Mouse (Mus musculus) adrenal gland, postnatal 10 days (tissue): ENCODE measurements at regions not wholly inside any gene's neighbourhood (a gene's known extent, or its start where the extent isn't known, plus 50 kb on each side); places are given as distances from the start of the nearest gene placed in this dataset.
A peak's percentile ranks its signal among the peaks of the same experiment; 100 is the strongest.

Experiments
- DNase-seq: peaks from one replicate; pipeline ENCODE4 v3.0.0; 2021; ENCODE audit warnings: mixed read lengths

DNA sequence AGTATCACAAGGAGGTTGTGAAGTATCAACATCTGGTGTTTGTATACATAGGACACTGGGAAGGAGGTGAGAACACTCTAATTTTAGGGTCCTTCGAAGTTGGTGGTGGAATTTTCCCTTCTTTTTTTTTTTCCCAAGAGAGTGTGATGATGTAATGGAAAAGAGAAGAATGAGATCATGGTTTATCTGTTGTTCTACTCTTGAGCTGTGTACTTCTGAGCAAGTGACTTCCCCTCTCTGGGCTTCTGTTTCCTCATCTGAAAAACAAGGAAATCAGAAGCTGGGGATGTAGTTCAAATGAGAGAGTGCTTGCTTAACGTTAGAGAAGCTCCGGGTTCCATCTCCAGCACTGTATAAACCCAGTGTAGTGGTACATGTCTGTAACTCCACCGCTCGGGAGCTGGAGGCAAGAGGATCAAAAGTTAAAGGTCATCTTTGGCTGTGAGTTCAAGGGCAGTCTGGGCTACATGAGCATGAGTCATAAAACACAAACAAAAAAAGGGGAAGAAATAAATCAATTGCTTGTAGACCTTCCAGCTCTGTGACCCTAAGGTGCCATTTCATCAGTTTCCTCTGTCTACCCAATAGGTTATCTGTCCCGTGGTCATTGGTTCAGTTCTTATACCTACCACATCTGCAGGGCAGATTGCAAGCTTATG, 132.5 kb upstream of the Cxcr4 start:
- no peak for DNase-seq

- DNase-seq = no peak
These were observed 131.8 kb upstream of the Cxcr4 start for GRCm38 (mm10) chr1:128723843-128724242.

- DNase-seq = no peak
These were observed 130.0 kb upstream of the Cxcr4 start for GRCm38 (mm10) chr1:128722061-128722471.

- DNase-seq = no peak
These were observed 122.8 kb upstream of the Cxcr4 start for GRCm38 (mm10) chr1:128714843-128715242.

- DNase-seq = no peak
These were observed 120.8 kb upstream of the Cxcr4 start for GRCm38 (mm10) chr1:128712876-128713275.

DNA sequence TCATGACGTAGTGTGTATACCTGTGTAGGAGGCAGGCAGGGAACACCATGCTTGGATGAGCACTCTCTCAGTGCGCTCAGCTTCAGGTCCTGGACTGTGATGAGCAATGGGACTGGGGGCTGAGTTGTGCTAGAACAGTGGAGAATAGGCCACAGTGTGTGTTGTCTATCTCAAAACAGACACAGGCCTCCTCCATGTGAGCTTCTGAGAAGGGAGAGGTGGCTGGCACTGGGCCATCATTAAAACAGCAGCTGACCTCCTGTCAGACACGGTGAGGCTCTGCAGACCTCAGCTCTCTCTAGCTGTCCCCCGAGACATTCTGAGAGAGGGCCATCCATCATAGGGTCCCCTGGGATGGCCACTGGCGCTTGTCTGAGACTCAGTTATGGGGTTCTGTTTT, 119.0 kb upstream of the Cxcr4 start:
- no peak for DNase-seq

DNA sequence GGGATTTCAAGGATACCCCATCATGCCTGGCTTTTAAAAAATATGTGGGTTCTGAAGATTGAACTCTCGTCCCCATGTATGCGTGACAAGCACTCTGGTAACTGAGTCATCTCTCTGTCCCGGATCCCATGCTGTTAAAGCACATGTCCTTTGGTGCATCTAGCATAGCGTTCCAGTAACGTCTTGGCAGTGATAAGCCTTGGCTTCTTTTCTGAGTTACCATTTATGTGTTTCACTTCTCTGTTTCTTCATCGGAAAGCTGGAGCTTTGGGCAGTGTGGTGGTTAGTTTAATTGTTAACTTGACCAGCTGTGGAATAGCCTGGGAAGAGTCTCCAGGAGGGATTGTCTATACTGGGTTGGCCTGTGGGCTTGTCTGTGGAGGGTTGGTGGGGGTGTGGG, 115.7 kb upstream of the Cxcr4 start:
- no peak for DNase-seq

- no peak for DNase-seq
These were observed 114.1 kb upstream of the Cxcr4 start for GRCm38 (mm10) chr1:128706167-128706566.

DNA sequence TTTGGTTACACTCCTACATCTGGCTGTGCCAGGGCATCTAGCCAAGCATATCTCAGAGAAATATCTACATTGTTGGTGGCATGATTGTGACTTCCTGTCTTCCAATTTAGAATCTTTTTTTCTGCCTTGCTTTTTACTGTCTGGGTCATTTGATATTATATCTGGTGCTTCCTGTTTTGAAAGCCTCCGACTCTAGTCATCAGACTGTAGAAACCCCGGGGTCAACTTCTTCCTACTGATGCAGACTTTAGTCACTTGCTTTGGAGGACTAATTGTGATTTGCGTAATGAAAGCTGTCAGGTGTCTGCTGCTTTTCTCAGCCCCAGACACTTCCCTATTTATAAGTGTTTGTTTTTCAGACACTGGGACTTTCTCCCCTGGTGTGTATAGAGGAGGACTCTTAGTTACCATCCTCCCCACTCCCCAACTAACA, 113.0 kb upstream of the Cxcr4 start:
- DNase-seq = no peak

DNA sequence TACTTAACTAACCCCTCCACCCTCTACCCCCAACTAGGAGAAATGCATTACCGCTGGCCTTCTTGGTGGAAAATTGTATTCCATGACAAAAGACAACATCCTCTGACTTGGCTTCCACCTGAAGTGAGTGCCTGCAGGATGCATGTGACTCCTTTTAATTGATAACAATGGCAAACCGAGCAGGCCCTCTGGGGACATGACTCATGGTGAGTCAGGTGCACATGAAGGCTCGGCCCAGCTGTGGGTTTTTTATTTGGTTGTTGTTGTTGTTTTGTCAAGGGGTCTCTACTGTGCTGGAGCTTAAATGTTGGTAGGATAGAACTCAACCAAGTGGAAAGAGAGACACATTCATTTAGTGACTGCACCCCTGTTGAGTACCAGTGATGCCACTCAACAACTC, 109.2 kb upstream of the Cxcr4 start:
- DNase-seq = no peak

- no peak for DNase-seq
These were observed 105.9 kb upstream of the Cxcr4 start for GRCm38 (mm10) chr1:128697962-128698361.

DNA sequence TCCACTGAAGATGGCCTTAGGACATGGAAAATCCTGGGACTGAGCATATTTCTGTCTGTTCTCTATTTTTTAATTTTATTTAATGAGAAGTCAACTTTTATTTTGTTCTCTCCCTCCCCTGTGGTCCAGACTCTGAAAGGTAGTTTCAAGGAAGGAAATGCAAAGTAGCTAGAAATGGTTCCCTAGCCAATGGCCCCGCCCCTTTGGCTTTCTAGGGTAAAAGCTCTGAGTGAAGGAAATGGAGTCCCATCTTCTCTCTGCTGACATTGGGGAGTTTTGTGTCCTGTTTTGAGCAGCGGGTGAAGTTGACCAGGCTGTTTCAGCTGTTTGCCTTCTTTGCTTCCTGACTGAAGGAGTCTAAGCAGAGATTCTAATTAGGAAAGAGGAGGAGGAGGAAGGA, 103.8 kb upstream of the Cxcr4 start:
- DNase-seq = no peak

DNA sequence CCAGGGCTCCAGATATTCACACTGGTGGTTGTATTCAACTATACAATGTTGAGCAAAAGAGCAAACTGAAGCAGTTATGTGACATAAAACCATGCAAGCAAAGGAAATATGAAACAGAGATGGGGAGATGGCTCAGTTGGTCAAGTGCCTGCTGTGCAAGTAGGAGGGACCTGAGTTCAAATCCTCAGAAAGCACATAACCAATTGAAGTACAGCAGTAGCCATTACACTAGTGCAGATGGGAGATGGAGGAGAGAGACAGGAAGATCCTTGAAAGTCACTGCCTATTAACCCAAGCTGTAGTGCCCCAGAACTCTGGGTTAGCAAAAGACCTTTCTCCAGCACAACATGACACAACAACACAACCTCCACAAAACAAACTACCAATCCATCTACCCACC, 100.7 kb upstream of the Cxcr4 start:
- no peak for DNase-seq

GRCm38 (mm10) chr1:128692313-128692712, 100.2 kb upstream of the Cxcr4 start:
- no peak for DNase-seq

DNA sequence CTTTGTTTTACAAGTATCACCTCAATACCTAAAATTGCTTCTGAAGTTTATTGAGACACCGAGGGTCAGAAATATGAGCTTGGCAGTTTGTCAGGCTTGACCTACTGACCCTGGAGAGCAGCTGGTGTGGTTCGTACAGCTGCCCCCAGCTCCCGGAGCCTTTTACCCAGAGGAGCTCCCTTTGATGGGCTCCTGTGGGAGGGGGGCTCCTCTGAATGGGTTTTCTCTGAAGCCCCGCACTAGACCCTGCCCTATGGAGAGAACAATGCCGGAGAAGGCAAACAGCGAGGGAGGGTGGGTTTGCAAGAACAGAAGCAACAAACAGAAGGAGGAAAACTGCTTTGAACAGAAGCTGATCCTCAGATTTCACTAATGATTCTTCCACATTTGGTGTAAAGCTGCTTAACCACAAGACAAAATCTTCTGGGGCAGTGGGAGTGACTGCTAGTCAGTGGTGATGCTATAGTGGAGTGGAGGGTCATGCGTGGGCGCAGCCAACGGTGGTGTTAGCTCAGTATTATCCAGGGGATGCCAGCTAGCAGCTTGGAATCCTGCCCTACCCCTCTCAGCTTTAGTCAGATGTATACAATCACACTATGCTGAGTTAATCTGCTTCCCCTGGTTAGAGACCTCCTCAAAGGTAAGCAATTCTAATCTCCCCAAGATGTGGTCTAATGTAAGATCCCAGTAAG, 95.3 kb upstream of the Cxcr4 start:
- no peak for DNase-seq

DNA sequence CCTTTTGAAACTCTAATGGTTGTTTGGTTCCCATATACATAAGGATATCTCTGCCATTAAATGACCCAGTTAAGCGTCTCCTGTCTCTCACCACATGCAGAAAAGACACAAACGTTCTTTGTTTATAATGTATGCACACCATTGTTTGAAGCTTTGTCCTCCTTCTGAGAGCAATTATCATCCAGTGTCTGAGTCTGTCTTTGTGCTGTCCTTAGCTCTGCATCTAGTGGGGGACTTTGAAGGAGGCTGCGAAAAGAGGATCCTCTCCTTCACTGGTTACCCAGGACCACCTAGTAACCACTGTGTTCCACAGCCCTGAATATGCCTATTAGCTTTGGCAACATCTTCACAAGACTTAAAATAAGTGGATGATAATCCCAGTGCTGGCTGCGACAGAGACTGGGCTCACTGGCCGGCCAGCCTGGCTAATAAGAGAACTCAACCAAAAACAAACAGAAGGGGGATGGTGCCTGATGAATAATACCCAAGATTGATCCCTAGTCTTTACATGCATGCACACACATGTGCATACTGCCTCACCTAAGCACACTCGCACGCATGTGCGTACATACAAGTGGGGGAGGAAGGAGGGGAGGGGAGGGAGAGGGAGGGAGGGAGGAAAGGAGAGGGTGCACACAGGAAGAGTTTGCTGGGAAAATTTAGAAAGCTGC, 93.5 kb upstream of the Cxcr4 start:
- DNase-seq = no peak

DNA sequence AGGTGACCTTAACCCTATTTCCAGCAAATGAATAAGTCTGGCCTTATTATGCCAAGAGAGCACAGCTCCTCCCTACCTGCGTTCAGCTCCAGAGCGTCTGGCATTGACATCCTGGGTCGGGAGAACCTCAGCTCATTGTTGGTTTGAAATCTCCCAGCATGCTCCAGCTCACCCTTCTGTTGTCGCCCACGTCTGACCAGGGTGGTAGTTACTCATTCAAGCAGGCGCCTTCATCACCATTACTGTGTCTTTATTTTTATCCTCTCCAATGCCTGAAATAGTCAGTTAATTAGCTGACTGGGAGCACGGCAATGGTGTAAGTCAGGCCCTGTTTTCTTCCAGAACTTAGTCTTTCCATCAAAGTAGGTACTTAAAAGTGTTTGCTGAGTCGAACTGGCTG, 90.8 kb upstream of the Cxcr4 start:
- DNase-seq = no peak

DNA sequence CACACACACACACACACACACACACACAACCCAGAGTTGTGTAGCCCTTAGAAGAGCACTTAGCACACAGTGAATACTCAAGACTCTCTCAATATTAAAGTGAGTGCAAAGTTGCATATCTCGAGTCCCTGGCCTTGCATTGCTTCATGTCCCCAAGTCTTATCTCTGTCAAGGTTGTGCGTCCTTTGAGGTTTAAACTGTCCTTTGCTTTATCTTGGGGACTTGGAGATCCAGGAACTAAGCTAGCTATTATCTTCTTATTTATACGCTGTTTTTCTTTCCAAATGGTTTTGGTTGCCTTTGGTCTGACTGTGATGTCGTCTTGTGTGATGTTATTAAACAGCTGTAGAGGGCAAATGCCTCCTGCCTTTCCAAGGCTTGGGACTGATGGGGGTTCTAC, 89.2 kb upstream of the Cxcr4 start:
- no peak for DNase-seq

GRCm38 (mm10) chr1:128680538-128680937, 88.4 kb upstream of the Cxcr4 start:
- DNase-seq = peak; percentile 50

- DNase-seq = no peak
These were observed 87.9 kb upstream of the Cxcr4 start for GRCm38 (mm10) chr1:128680012-128680411.

DNA sequence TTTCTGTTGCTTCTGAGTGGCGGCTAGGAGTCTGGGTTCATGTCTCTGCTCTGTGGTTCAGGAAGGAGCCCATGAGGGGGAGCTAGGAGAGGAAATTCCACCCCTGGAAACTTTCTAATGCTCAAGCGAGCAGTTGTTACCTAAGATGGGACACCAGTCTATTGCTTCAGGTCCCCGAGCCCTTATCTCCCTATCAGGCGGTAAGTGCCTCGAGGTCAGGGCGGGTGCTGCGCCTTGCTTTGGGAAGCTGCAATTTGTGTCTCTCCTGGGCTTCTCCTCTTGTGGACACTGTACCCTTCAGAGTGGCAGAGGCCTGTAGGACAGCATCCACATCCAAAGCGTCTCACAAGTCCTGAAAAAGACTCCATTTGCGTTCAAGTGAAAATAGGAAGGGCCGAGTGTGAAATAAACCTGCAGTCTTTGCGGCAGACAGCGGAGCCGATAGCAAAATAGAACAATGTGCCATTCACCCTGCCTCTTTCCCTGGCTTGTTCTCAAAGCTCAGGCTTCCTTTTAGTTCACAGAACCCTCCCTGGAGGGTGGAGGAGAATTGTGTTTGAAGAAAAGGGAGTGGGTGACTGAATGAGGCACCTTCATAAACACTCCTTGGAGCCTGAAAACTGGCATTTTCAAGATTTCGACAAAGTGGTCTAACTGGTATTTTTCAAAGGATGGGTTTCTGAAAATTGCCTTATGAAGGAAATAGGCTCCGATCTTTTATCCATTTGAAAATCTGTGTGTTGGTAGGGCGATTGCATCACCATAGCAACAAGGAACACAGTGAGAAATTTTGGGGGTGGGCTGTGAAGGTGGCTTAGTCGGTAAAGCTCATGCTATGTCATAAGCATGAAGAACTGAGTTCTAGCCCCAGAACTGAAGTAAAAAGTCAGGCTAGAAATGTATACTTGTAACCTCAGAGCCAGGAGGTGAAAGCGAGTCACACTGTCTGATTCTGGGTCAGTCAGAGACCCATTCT, 87.2 kb upstream of the Cxcr4 start:
- DNase-seq = no peak

DNA sequence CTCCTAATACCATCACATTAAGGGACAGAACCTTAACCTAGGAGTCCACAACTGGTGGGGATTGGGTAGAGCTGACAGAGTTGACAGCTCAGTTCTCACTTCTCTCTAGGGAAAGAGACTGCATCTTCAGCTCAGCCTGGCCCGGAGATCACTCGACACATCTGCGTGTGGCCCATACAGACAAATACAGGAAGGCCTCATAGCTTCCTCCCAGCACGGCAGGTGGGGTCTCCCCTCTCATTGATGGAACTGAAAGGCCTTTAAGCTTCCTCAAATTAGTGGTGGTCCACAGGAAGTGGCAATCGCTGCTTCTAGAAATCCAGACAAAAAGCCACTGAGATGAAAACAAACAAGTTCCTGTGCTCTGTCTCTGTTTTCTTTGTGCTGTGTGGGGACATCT, 83.4 kb upstream of the Cxcr4 start:
- DNase-seq = no peak

GRCm38 (mm10) chr1:128672306-128672705, 80.2 kb upstream of the Cxcr4 start:
- no peak for DNase-seq
